Mouse (Mus musculus): Measurements from ENCODE around the gene Il31. TPM values are rescaled to one million over a fixed set of nuclear protein-coding genes. Genes with fewer than 3 reads are reported as not detected.

The Il31 gene
- polyA plus RNA-seq (2016; fragmentation: Nextera tagmentation; extraction: Ambion mirVana) = not detected in 2 replicates

DNA sequence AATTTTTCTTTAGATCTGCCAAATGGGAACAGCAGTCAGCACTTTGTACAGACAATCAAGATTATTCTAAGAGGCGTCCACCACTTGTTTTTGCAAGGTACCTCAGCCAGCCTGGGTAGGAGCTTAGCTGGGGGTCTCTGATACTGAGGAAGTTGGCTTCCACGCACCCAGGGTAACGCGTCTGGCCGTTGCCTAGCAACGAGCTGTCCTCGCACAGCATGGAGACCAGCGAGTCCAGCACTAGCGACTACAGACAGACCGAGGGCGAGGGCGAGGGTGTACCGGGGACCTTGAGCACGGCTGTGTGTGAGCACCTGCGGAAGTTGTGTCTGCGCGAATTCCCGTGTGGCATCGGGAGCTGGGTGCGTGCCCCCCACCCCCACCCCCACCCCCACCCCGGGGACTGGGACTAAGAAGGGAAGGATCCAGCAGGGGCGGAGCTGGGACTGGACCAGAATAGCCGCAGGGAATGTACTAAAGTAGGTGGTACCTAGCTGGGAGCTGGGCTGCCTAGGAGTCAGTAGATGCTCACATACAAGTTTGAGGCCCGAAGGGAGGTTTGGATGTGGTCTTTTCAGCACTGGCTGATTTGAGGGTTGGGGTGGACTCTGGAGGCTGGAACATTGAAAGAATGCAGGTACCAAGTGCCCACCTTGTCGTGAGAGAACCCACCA lies at the start of gene Il31, which contains the start of gene Lrrc43:
TSS of gene Il31 (minus strand) at position 378 of the 674 bp plus-strand sequence.
TSS of gene Lrrc43 (plus strand) at position 194 of the 674 bp plus-strand sequence.
- H3K4me3 ChIP-seq = peak within 1 kb of the TSS; percentile 48
- no peak within 1 kb of the TSS for H3K27ac ChIP-seq
- peaks cover 3% of the 10 kb centered on the region; the same call in 1 of the 2 replicates for H3K27me3 ChIP-seq (ENCODE audit: poor library complexity, severe bottlenecking)
- DNase-seq (ENCODE audit: extremely low spot score, low spot score) = peak; percentile 43
- H3K36me3 ChIP-seq (replicated peaks) = no peaks in the 10 kb centered on the region
- WGBS = 9% methylated on average over 25 of the region's 25 CpGs
- no peaks in the 10 kb centered on the region for H3K9me3 ChIP-seq
- H3K4me1 ChIP-seq = peaks cover 14% of the 10 kb centered on the region

DNA sequence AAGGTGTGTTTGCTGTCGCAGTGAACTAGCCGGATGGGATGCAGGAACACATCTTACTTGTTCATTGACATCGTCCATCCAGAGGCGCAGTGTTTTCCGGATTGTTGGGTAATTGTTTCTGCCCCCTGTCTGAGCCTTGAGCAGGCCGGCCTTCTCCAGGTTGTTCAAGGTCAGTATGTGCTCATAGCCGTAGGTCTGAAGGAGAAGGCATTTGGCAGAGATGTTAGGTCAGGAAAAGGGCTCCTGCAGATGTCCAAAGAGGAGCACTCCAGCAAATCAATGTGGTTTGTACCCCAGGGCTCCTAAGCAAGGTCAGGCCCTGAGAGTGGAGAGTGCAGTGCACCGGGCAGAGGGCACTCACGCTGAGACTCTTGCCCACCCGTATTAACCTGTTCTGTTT lies 44.5 kb upstream of the Il31 start:
- H3K4me3 ChIP-seq = no peak overlapping the region
- no peak for DNase-seq (ENCODE audit: extremely low spot score, low spot score)
- peaks cover 86% of the 10 kb centered on the region for H3K36me3 ChIP-seq (replicated peaks)
- no peaks in the 10 kb centered on the region for H3K27me3 ChIP-seq (ENCODE audit: poor library complexity, severe bottlenecking)
- H3K9me3 ChIP-seq = no peaks in the 10 kb centered on the region
- 95% methylated on average over 10 of the region's 10 CpGs for WGBS
- H3K4me1 ChIP-seq = no peaks in the 10 kb centered on the region
- no peak overlapping the region for H3K27ac ChIP-seq

DNA sequence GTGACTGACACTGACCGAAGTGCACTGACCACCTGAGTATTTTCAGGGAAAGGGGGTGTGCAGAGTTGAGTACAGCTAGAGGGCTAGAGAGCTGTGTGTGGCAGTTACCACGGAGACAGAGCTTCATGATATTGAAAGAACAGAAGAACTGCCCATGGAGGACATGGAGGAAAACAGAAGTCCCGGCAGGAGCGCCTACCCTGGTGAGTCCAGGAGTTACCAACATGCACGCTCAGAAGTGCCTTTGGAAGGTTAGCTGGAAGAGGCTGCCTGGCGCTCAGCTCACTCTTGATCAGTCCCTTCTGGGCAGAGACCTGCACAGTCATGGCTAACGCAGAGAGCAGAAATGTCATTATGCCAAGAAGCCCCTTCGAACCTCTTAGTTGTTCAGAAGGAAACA lies 40.8 kb upstream of the Il31 start:
- 0 out of 2 replicates have a peak, but pooled peaks cover 4% of the 10 kb centered on the region for H3K27me3 ChIP-seq (ENCODE audit: poor library complexity, severe bottlenecking)
- WGBS = 88% methylated on average over 8 of the region's 8 CpGs
- H3K4me1 ChIP-seq = no peaks in the 10 kb centered on the region
- H3K9me3 ChIP-seq = no peaks in the 10 kb centered on the region
- H3K4me3 ChIP-seq = no peak overlapping the region
- H3K36me3 ChIP-seq (replicated peaks) = peaks cover 74% of the 10 kb centered on the region
- no peak overlapping the region for H3K27ac ChIP-seq
- no peak for DNase-seq (ENCODE audit: extremely low spot score, low spot score)

DNA sequence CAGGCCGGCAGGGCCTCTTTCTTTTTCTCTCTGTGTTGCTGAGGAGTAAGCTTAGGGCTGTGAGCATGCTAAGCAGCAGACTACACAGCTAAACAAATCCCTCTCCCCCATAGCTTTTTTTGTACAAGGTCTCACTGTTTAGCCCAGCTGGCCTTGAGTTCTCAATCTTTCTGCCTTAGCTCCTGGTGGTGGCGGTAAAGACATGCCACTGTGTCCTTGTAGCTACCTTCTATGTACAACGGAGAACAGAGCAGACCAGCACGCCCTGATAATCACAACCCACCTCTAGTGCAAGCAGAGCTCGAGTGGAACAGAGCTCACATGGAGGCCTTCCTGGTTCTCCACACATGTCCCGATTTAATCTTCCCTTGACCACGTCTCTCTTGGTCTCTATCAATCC lies 39.4 kb upstream of the Il31 start:
- DNase-seq (ENCODE audit: extremely low spot score, low spot score) = no peak
- Histone ChIP-seq H3K27me3 (ENCODE audit: poor library complexity, severe bottlenecking) (0 out of 2 replicates have a peak, but pooled peaks cover 4% of the 10 kb centered on the region), H3K36me3 (replicated peaks) (peaks cover 61% of the 10 kb centered on the region), H3K27ac (no peak overlapping the region), H3K9me3 (no peaks in the 10 kb centered on the region), H3K4me1 (peaks cover 7% of the 10 kb centered on the region), H3K4me3 (no peak overlapping the region)
- 88% methylated on average over 7 of the region's 7 CpGs for WGBS

DNA sequence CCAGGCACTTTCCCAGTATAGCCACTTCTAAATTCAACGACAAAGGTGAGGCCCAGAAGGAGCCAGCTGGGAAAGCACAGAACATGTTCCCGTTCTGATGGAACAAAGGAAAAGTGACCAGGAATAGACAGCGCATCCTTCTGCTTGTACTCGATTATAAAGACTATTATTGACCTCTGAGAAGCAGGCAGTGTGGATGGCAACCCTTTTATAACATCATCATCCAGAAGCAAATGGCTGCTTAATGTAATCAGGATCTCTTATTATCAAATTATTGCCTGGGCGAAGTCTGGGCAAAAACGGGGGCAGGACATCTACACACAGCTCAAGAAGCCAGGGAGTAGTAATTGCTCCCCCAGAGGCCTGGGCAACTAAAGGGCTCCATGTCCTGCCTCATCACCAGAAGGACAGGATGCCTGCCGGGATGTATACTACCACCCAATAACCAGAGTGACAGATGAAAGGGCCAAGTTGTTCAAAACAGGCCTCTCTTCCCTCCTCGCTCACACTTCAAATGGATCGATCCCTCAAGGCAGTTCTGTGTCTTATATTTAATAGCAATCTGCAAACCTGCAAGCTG lies 36.7 kb upstream of the Il31 start:
- 90% methylated on average over 9 of the region's 9 CpGs for WGBS
- no peak overlapping the region for H3K27ac ChIP-seq
- H3K9me3 ChIP-seq = no peaks in the 10 kb centered on the region
- H3K4me1 ChIP-seq = peaks cover 32% of the 10 kb centered on the region
- H3K36me3 ChIP-seq (replicated peaks) = peaks cover 35% of the 10 kb centered on the region
- 0 out of 2 replicates have a peak, but pooled peaks cover 4% of the 10 kb centered on the region for H3K27me3 ChIP-seq (ENCODE audit: poor library complexity, severe bottlenecking)
- no peak overlapping the region for H3K4me3 ChIP-seq
- DNase-seq (ENCODE audit: extremely low spot score, low spot score) = no peak

DNA sequence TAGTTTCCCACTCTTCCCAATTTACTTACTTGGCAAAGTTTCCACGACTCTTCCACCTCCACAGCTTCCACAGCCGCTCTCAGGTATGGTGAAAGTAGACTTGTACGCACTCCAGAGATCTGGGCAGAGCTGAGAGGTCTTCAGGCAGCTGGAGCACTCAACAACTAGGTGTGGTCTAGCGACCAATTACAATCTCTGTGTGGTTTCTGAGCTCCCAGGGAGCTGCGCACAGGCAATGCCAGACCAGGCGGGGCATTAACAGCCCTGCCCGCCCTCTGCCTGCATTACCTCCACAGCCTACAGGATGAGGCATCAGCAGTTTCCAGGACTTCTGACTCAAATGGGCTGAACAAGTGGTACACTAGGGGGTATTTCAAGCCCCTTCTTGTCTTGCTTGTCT lies 36.0 kb upstream of the Il31 start, which contains the start of gene Gm49027:
TSS of gene Gm49027 (minus strand) at position 208 of the 400 bp plus-strand sequence.
- H3K27ac ChIP-seq = peak within 1 kb of the TSS; percentile 92
- DNase-seq (ENCODE audit: extremely low spot score, low spot score) = no peak
- 89% methylated on average over 7 of the region's 7 CpGs for WGBS

DNA sequence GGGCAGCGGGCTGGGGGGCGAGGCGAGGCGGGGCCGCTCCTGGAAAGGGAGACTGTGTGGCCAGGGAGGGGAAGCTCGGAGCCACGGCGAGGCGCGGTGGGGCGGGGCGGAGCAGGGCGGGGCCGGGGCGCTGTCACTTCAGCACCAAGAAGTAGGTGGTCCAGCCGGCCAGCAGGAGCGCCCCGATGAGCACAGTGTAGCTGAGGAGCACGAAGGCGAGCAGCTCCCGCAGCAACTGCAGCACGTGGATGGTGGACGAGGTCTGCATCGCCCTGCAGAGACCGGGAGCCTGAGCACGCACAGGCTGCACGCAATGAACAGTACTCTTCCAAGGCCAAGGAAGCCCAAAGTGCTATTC lies 35.1 kb upstream of the Il31 start:
- DNase-seq (ENCODE audit: extremely low spot score, low spot score) = no peak
- Histone ChIP-seq H3K27ac (peak overlapping the region; percentile 92), H3K4me3 (peak overlapping the region; percentile 96), H3K9me3 (no peaks in the 10 kb centered on the region), H3K27me3 (ENCODE audit: poor library complexity, severe bottlenecking) (0 out of 2 replicates have a peak, but pooled peaks cover 4% of the 10 kb centered on the region), H3K36me3 (replicated peaks) (peaks cover 23% of the 10 kb centered on the region), H3K4me1 (peaks cover 34% of the 10 kb centered on the region)
- WGBS = 2% methylated on average over 18 of the region's 27 CpGs

More for the DNA sequence above, 36.0 kb upstream of the Il31 start, which contains the start of gene Gm49027:
- H3K9me3 ChIP-seq = no peaks in the 10 kb centered on the region
- H3K4me3 ChIP-seq = peak within 1 kb of the TSS; percentile 96
- H3K4me1 ChIP-seq = peaks cover 34% of the 10 kb centered on the region
- 0 out of 2 replicates have a peak, but pooled peaks cover 4% of the 10 kb centered on the region for H3K27me3 ChIP-seq (ENCODE audit: poor library complexity, severe bottlenecking)
- H3K36me3 ChIP-seq (replicated peaks) = peaks cover 28% of the 10 kb centered on the region

DNA sequence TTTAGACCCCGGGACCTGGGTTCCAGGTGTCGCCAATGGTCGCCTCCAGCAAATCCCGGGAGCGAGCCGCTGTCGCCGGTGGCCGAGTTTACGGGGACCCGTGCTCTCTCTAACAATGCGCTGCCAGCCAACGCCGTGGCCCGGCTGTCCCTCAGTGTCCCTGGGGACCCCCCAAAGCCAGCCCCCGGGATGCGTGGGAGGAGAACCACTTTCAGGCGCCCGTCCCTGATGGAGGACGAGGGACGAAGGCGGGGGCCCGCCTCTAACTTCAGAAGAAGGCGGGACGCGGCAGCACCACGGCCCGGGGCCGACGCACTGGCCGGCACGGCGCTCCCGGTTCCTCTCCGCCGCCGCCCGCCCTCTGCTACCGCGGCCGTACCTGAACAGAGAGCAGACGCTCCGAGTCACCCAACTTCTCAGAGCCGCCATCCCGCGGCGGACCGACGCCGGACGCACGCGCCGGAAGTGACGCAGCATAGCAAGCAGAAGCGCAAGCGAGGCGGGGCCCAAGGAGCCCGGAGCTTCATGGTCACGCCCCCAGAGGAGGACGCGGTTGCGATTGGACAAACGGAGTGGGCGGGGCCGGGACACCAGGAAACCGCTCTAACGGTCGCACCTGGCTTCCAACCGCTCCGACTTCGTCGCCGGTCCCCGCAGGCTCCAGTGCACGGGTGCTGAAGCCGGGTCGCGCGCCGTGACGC lies 34.6 kb upstream of the Il31 start, which contains the start of gene Diablo:
TSS of gene Diablo (minus strand) at position 485 of the 701 bp plus-strand sequence.
- under 1% methylated on average over 82 of the region's 82 CpGs for WGBS
- Histone ChIP-seq H3K27ac (peak within 1 kb of the TSS; percentile 92), H3K4me3 (peak within 1 kb of the TSS; percentile 96), H3K4me1 (peaks cover 34% of the 10 kb centered on the region), H3K9me3 (no peaks in the 10 kb centered on the region), H3K27me3 (ENCODE audit: poor library complexity, severe bottlenecking) (0 out of 2 replicates have a peak, but pooled peaks cover 4% of the 10 kb centered on the region), H3K36me3 (replicated peaks) (peaks cover 22% of the 10 kb centered on the region)
- peak; percentile 99 for DNase-seq (ENCODE audit: extremely low spot score, low spot score)

DNA sequence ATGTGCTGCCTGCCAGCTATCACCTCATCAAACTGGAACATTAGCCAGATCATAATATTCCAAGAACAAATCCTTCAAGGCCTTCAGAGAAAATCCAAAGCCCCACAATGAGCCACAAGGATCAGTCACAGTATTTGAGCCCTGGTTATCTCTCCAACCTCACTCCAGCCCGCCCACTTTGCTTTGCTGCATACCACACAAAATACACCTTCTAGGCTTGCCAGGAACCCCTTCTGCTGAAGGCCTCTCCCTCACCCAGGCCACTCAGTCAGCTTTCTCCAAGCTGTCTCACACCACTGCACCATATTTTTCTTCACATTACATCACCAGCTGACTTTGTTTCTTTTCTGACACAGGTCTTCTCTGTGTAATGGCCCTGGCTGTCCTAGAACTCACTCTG lies 32.9 kb upstream of the Il31 start:
- Histone ChIP-seq H3K36me3 (replicated peaks) (peaks cover 25% of the 10 kb centered on the region), H3K27ac (no peak overlapping the region), H3K9me3 (no peaks in the 10 kb centered on the region), H3K4me1 (peaks cover 34% of the 10 kb centered on the region), H3K27me3 (ENCODE audit: poor library complexity, severe bottlenecking) (0 out of 2 replicates have a peak, but pooled peaks cover 4% of the 10 kb centered on the region), H3K4me3 (0 out of 2 replicates have a peak overlapping the region, but pooled peaks have one; percentile 10)
- 80% methylated on average over 1 of the region's 1 CpGs for WGBS
- no peak for DNase-seq (ENCODE audit: extremely low spot score, low spot score)

DNA sequence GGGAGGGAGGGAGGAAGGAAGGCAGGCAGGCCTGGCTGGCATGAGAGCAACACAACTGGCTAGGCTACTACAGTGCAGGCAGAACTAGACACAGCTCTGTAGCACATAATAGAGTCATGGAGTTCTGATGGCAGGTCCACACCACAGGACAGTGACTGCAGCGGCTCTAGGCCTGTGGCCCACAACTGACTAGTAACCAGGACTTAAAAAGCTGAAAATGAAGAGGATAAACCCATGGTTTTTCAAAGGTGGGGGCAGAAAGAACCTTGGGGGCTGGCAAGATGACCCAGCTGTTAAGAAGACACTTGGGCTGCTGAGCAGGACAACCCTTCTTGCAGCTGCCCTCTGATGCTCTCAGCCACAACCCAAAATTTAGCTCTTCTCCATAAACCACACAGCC lies 32.3 kb upstream of the Il31 start:
- Histone ChIP-seq H3K27ac (no peak overlapping the region), H3K4me3 (no peak overlapping the region), H3K9me3 (no peaks in the 10 kb centered on the region), H3K4me1 (peaks cover 34% of the 10 kb centered on the region), H3K27me3 (ENCODE audit: poor library complexity, severe bottlenecking) (0 out of 2 replicates have a peak, but pooled peaks cover 4% of the 10 kb centered on the region), H3K36me3 (replicated peaks) (peaks cover 31% of the 10 kb centered on the region)
- DNase-seq (ENCODE audit: extremely low spot score, low spot score) = no peak
- 91% methylated on average over 1 of the region's 1 CpGs for WGBS

DNA sequence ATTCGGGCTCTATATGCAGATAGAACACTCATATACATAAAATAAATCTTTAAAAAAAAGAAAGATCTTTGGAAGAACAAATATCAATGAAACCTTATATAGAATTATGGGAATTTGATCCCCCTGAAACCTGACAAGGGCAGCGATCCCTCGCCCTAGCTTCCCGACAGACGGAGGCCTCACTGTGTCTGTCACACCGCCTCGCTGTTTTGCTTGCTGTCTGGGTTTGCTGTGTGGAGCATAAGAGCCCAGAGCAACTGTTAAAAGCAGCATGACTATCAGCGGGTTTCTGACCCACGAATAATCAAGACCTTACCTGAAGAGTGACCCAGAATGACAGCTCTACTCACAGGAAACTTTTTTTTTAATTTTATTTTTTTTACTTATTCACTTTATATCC lies 31.4 kb upstream of the Il31 start:
- H3K27ac ChIP-seq = no peak overlapping the region
- WGBS = 88% methylated on average over 9 of the region's 9 CpGs
- no peak for DNase-seq (ENCODE audit: extremely low spot score, low spot score)

DNA sequence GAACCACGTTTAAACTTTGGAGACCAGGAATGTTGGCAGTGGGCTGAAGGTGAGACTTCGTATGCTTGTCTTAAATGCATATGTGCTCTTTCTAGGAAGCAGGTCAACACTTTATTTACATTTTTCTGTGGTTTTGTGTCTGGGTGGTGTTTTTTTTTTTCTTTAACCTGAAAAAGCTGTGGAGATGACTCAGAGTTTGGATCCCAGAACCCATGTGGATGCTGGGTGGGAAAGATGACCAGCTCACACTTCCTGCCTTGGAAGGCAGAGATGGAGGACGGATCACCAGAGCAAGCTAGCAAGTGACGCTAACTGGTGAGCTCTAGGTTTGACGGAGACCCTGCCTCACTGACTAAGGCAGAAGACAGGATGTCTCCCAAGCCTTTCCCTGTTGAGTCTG lies 25.6 kb upstream of the Il31 start:
- Histone ChIP-seq H3K27ac (no peak overlapping the region), H3K4me3 (no peak overlapping the region), H3K27me3 (ENCODE audit: poor library complexity, severe bottlenecking) (peaks cover 10% of the 10 kb centered on the region), H3K4me1 (no peaks in the 10 kb centered on the region), H3K36me3 (replicated peaks) (peaks cover 87% of the 10 kb centered on the region), H3K9me3 (no peaks in the 10 kb centered on the region)
- DNase-seq (ENCODE audit: extremely low spot score, low spot score) = no peak
- WGBS = 90% methylated on average over 5 of the region's 5 CpGs

More for the DNA sequence above, 31.4 kb upstream of the Il31 start:
- 0 out of 2 replicates have a peak, but pooled peaks cover 4% of the 10 kb centered on the region for H3K27me3 ChIP-seq (ENCODE audit: poor library complexity, severe bottlenecking)
- H3K36me3 ChIP-seq (replicated peaks) = peaks cover 40% of the 10 kb centered on the region
- H3K9me3 ChIP-seq = no peaks in the 10 kb centered on the region
- peaks cover 34% of the 10 kb centered on the region for H3K4me1 ChIP-seq
- no peak overlapping the region for H3K4me3 ChIP-seq
